Mouse (Mus musculus) retina, postnatal 7 days (tissue): ENCODE data around the gene Gm10645.
A peak's percentile ranks its signal among the peaks of the same experiment; 100 is the strongest.

Source experiments
- DNase-seq: peaks from one replicate; pipeline ENCODE4 v3.0.0-alpha.2; 2012; ENCODE audit warnings: low read depth, low spot score

The Gm10645 gene

DNA sequence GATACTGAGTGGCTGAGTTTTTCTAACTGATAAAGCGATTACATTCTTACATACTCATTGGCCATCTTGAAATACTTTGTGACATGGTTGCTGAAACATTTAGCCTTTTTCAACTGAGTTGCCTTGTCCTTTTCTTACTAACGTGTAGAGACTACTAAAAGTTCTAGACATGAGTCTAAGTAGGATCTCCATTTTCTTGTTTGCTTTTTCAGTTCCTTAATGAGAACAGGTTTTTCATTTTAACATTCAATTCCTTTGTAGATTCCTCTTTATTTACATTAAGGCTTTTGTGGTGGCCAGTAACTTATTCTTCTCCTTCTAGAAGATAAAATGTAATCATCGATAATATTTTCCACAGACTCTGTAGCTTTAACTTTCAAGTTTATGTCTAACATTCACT lies 3.2 kb upstream of the Gm10645 start:
- no peak for DNase-seq

DNA sequence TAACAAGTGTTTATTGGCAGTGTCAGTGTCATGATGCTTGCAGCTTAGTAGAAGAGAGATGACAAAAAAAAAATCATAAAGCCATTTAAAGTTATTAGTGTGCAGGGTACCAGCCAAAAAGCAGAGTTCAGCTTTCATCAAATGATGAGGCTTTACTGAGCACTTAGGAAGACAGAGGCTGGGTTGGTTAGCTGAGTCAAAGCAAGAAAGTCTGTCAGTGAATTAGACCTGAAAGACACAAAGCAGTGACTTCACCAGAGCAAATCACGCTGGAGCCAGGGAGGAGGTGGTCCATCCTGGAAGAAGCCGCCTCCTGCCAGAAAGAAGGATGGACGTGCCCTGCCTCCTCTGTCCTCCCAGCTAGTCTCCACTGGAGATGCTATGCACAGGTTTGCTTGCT lies 2.0 kb upstream of the Gm10645 start:
- no peak for DNase-seq

GRCm38 (mm10) chr8:83165235-83165930 lies 587 bp downstream of the Gm10645 start, which contains the start of gene Tbc1d9:
Gene Tbc1d9 (plus strand): TSS chr8:83165352.
- peak; percentile 71 for DNase-seq

- DNase-seq: no peak
These were observed 5.4 kb downstream of the Gm10645 start for GRCm38 (mm10) chr8:83160613-83161012.

- DNase-seq: no peak
These were observed 6.4 kb downstream of the Gm10645 start for GRCm38 (mm10) chr8:83159615-83160014.

DNA sequence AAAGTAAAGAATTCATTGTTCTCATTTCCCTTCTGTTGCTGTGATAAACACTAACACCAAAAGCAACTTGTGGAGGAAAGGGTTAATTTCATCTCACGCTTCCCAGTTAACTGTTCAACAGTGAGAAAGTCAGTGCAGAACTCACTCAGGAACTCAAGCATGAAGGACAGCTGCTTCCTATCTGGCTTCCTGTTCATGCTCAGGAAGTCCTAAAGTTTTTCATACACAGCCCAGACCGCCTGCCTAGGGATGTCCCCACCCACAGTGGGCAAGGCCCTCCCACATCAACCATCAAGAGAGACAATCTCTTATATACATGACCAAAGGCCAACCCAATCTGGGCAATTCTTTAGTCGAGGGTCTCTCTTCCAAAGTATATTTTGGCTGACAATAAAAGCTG lies 7.0 kb downstream of the Gm10645 start:
- no peak for DNase-seq

- DNase-seq: no peak
These were observed 10.9 kb downstream of the Gm10645 start for GRCm38 (mm10) chr8:83155110-83155509.

- no peak for DNase-seq
These were observed 13.5 kb downstream of the Gm10645 start for GRCm38 (mm10) chr8:83152470-83152869.

- DNase-seq: no peak
These were observed 13.9 kb downstream of the Gm10645 start for GRCm38 (mm10) chr8:83152055-83152454.

DNA sequence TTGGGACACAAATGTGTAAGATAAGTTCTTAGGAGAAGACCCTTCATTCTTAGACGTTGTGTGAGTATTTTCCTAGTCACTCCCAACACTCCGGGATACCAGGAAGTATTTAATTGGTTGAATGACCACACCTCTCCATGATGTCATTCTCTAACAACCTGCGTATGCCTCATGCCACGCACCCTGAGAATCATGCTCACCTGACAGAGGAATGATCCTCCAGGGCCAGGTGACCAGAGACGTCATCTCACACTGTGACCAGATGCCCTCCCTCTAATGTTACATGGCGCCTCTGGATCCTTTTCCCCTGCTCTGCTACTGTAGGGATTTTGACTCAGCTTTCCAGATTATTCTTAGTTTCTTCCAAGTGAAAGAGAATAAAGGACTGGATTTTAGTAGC lies 16.8 kb downstream of the Gm10645 start:
- DNase-seq: no peak

DNA sequence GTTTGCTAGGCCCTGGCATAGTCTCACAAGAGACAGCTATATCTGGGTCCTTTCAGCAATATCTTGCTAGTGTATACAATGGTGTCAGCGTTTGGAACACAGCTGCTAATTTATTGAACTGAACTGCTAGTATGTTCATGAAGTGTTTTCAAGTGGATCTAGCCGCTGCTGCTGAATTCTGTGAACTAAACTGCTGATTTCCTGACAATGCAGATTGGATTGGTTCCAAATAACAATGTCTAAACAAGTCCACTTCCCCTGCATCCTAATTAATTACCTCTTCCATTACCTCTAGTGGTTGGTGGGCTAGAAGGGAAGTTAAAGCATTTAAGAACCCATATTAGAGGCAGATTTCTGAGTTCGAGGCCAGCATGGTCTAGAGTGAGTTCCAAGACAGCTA lies 20.5 kb downstream of the Gm10645 start:
- no peak for DNase-seq

DNA sequence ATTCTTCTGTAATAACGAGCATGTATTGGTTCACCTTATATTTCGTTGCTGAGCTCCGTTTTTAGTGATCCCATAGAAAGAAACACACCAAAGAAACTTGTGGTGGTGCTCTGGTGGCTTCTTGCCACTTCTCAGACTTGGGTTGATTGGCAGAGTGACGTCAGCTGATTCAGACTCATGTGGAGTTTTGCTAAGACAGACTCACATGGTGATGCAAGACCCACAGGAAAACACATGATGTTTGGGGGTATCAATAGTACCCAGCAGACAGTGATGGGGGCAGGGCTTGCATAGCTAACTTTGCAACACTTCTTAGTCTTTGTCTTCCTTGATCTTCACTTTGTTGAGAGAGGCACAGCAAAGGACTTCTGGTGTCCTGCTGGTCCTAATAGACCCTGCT lies 21.4 kb downstream of the Gm10645 start:
- DNase-seq: no peak

- DNase-seq: no peak
These were observed 24.6 kb downstream of the Gm10645 start for GRCm38 (mm10) chr8:83141358-83141757.

DNA sequence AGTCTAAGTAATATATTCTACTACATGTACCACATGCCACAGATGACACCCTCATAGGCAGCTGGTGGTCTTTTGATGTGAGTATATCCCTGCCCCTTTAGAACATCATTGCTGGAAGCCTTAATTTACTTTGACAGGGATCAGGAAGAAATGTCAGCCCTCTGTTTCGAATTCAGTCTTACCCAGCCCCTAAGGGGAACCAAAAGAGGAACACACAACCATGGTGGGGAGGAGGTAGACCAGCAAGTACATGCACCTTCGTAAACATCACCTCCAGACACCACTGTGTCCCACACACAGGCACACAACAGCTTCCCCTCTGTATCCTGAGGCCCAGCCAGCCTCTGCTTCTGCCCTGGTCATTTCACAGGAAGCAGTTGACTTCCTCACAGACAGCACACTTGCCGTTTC lies 25.3 kb downstream of the Gm10645 start:
- DNase-seq: no peak

DNA sequence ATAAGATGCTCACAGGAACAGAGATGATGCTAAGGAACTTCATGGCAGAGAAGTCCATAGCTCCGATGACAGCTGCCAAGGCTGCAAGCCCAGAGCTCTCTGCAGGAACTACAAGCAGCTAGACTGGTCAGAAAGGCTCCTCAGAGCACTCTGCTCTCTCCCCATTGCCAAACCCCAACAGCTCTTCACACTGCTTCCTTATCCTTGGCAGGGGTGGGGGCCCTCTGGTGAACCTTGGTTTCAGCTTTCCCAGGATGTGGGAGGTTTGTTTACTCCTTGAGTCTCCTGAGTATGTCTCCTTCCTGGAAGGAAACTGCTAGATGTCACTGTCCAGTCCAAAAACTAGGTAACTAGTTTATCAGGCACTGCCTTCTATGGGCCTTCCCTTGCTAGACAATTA lies 25.9 kb downstream of the Gm10645 start:
- no peak for DNase-seq

GRCm38 (mm10) chr8:83135086-83135485 lies 30.9 kb downstream of the Gm10645 start:
- no peak for DNase-seq
